Mouse (Mus musculus) kidney, postnatal 0 days (tissue): ENCODE measurements around the gene Lilr4b. TPM values are rescaled to one million over a fixed set of nuclear protein-coding genes. Genes with fewer than 3 reads are reported as not detected.

Experiments used
- ATAC-seq: fragments of 200-750 bp; cut with Nextera tagmentation; replicated peaks from 2 replicates; pipeline ENCODE4 v1.8.0; 2017; ENCODE audit warnings: low read depth, moderate number of reproducible peaks, moderate TSS enrichment, moderate library complexity; ENCODE audit not compliant: low FRiP score
- DNase-seq: peaks from one replicate; pipeline ENCODE4 v3.0.0-alpha.2; 2016; ENCODE audit warnings: low spot score
- H3K27ac ChIP-seq: fragments of 300-500 bp; sonication (generic); 2 replicates; pipeline ENCODE4 v1.5.1; 2014; ENCODE audit warnings: mild to moderate bottlenecking
- H3K27me3 ChIP-seq: fragments of 300-500 bp; sonication (generic); 2 replicates; pipeline ENCODE4 v1.6.1; 2014; ENCODE audit warnings: low read length, mixed read lengths; ENCODE audit not compliant: insufficient read depth
- H3K36me3 ChIP-seq: fragments of 300-500 bp; sonication (generic); 2 replicates; pipeline ENCODE4 v1.6.1; 2014; ENCODE audit warnings: low read length, mixed read lengths; ENCODE audit not compliant: insufficient read depth
- H3K4me1 ChIP-seq: fragments of 300-500 bp; sonication (generic); replicated peaks from 2 replicates; pipeline ENCODE4 v1.6.1; 2014; ENCODE audit warnings: antibody characterized with exemption, low read length, mixed read lengths; ENCODE audit not compliant: insufficient read depth
- H3K4me2 ChIP-seq: fragments of 300-500 bp; sonication (generic); 2 replicates; pipeline ENCODE4 v1.6.1; 2014; ENCODE audit warnings: mild to moderate bottlenecking, low read length, moderate library complexity, mixed read lengths
- H3K4me3 ChIP-seq: fragments of 300-500 bp; sonication (generic); replicated peaks from 2 replicates; pipeline ENCODE4 v1.5.1; 2014; ENCODE audit warnings: low read depth, low read length
- H3K9ac ChIP-seq: fragments of 300-500 bp; sonication (generic); 2 replicates; pipeline ENCODE4 v1.6.1; 2014; ENCODE audit warnings: low read depth, low read length
- H3K9me3 ChIP-seq: fragments of 300-500 bp; sonication (generic); replicated peaks from 2 replicates; pipeline ENCODE4 v1.6.1; 2016; ENCODE audit warnings: low read length, inconsistent platforms, mixed read lengths
- CTCF ChIP-seq: IDR thresholded peaks from 2 replicates; pipeline ENCODE4 v1.5.1; 2016; ENCODE audit warnings: antibody characterized with exemption, low read depth, mild to moderate bottlenecking, moderate library complexity
- WGBS: fragments of 180-500 bp; shearing (Covaris S2); extraction: QIAGEN DNeasy Blood & Tissue Kit; methylation state at CpG from one replicate; pipeline ENCODE4 v1.1.7; 2014; 5-methylcytosine and 5-hydroxymethylcytosine counted together
- polyA plus RNA-seq: library from polyadenylated mRNA; unstranded; fragments of >200 nt; fragmentation: Nextera tagmentation; extraction: Ambion mirVana; gene quantifications from 2 replicates; pipeline ENCODE4 v1.2.1, GENCODE M21; 2015

Gene Lilr4b
- polyA plus RNA-seq, 1 experiment from 2014 or later, result 1.5 TPM

DNA sequence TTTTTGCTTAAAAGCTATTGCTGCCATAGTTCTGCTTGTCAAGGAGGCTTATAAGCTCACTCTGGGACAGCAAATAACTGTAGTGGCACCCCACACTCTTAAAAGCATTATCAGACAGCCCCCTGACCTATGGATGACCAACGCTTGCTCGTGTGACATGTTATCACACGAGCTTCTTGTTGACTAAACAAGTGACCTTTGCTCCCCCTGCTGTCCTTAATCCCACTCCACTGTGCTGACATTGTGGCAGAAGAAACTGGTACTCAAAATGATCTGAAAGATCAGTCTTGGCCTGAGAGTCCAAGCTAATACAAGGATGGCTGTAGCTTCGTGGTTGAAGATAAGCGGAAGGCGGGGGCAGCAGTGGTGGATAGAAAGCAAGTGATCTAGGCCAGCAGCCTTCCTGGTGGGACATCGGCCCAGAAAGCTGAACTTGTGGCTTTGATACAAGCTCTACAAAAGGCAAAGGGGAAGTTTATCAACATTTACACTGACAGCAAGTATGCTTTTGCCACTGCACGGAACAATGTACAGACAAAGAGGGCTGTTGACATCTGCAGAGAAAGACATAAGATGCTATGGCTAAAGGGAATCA is 48.5 kb downstream of the Lilr4b start:
- DNase-seq, result no peak
- 67% methylated on average over 8 of the region's 8 CpGs for WGBS
- H3K4me3 ChIP-seq, result no peak overlapping the region
- H3K9ac ChIP-seq, result no peak overlapping the region
- no peaks in the 10 kb centered on the region for H3K36me3 ChIP-seq
- H3K27me3 ChIP-seq, result no peaks in the 10 kb centered on the region
- H3K4me1 ChIP-seq, result no peaks in the 10 kb centered on the region
- TF ChIP-seq CTCF, result no peak
- no peaks in the 10 kb centered on the region for H3K9me3 ChIP-seq
- no peak overlapping the region for H3K4me2 ChIP-seq
- ATAC-seq, result no peak
- H3K27ac ChIP-seq, result no peak overlapping the region

DNA sequence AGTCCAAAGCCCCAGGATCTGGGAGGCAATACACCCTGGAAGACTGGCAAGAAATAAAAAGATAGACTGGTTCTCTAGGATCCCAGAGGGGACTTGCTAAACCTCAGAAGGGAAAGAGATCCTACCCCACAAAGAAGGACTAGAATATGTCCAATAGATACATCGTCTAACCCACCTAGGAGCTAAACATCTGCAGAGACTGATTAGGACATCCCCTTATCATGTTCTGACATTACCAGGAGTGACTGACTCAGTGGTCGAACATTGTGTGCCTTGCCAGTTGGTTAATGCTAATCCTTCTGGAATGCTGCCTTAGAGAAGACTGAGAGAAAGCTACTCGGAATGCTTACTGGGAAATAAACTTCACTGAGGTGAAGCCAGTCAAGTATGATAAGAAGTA is 49.1 kb downstream of the Lilr4b start:
- Histone ChIP-seq H3K27me3 (no peaks in the 10 kb centered on the region), H3K9ac (no peak overlapping the region), H3K4me1 (no peaks in the 10 kb centered on the region), H3K9me3 (no peaks in the 10 kb centered on the region), H3K4me3 (no peak overlapping the region), H3K4me2 (no peak overlapping the region), H3K36me3 (no peaks in the 10 kb centered on the region), H3K27ac (no peak overlapping the region)
- TF ChIP-seq CTCF, result no peak
- WGBS, result 73% methylated on average over 3 of the region's 3 CpGs
- no peak for ATAC-seq
- no peak for DNase-seq

DNA sequence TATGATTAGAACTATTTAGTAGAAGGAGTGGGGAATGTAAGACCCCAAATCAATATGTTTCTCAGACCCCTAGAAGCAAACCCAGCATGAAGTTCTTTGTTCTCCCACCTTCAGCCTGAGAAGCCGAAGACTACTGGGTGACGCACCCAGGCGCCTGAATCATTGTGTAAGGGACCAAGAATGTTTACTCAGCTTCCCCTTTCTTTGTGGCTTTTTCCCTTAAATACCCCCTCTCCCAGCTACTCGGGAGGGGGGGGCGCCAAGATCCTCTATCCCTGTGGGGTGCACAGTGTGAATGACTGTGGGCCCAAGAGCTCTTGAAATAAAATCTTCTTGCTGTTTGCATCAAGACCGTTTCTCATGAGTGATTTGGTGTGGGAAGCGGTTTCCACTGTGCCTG is 50.4 kb downstream of the Lilr4b start:
- no peak for ATAC-seq
- no peak for DNase-seq

More for the DNA sequence above, 50.4 kb downstream of the Lilr4b start:
- no peaks in the 10 kb centered on the region for H3K4me1 ChIP-seq
- no peak overlapping the region for H3K9ac ChIP-seq
- no peaks in the 10 kb centered on the region for H3K27me3 ChIP-seq
- no peak for TF ChIP-seq CTCF
- no peaks in the 10 kb centered on the region for H3K36me3 ChIP-seq
- H3K27ac ChIP-seq, result no peak overlapping the region
- H3K4me2 ChIP-seq, result no peak overlapping the region
- no peak overlapping the region for H3K4me3 ChIP-seq
- no peaks in the 10 kb centered on the region for H3K9me3 ChIP-seq
- WGBS, result 82% methylated on average over 7 of the region's 7 CpGs

Other genes starting within 250 kb of the Lilr4b start
- 0.91 TPM in 1 of 2 replicates, not detected in the other for gene Gm49339, start within 50 bp of the Lilr4b start, polyA plus RNA-seq
- 3.0 and 5.3 TPM in 2 replicates for gene Lilrb4a, start 10.3 kb downstream of the Lilr4b start, polyA plus RNA-seq
- gene Fam162b, start 109.9 kb downstream of the Lilr4b start, polyA plus RNA-seq, result 1.6 and 2.0 TPM in 2 replicates
- gene Gprc6a, start 150.8 kb downstream of the Lilr4b start, polyA plus RNA-seq, result 0.08 and 0.17 TPM in 2 replicates
- gene Rfx6, start 197.1 kb downstream of the Lilr4b start, polyA plus RNA-seq, result not detected in 2 replicates